Mouse (Mus musculus): Measurements from ENCODE around the gene AA467197.

DNA sequence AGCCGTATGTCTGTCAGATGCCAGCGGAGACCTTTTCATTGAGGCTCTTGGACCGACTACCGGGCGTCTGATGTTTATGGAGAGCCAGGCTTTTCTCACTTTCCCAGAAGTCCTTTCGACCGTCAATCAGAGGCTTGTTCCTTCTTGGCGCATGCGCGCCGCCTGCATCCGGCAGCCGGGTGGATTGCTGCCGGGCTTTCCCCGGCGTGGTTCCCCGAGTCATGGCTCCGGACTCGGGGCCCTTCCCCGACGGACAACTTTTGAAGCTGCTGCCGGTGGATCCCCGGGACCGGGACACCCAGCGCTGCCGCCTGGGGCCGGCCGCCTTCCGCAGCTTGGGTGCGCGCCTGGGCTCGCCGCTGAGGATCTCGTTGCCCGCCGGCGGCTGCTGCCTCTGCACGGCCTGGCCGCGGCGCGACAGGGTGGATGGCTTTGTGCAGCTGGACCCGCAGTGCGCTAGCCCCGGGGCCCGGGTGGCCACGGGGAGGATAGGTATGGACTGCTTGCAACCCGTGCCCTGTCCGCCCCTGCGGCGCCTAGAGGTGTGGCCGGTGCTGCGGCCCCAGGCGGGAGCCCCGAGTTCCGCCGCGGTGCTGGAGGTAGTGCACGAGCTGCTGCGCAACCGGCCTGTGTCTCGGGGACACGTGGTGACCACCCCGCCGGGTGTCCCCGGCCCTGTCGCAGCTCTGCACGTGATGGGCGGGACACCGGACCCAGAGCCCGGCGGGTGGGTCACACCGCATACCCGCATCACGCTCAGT, 6.1 kb upstream of the AA467197 start:
- TF ChIP-seq CTCF (IDR thresholded peaks at IDR 0.05) (no peak; the same call in 1 of the 2 replicates), EP300 (IDR thresholded peaks at IDR 0.05; ENCODE audit: insufficient read depth, low read depth, low read length) (0 out of 2 replicates have a peak, but pooled peaks have one; percentile 14), POLR2A (IDR thresholded peaks at IDR 0.05; ENCODE audit: insufficient read depth, low read depth, low read length) (peak; percentile 71)
